Mouse (Mus musculus) MN1 (cell line): ENCODE results near the gene Rin2.

Experiments used
- DNase-seq: peaks from one replicate; pipeline ENCODE4 v3.0.0-alpha.2; 2016; ENCODE audit warnings: low spot score

The Rin2 gene

DNA sequence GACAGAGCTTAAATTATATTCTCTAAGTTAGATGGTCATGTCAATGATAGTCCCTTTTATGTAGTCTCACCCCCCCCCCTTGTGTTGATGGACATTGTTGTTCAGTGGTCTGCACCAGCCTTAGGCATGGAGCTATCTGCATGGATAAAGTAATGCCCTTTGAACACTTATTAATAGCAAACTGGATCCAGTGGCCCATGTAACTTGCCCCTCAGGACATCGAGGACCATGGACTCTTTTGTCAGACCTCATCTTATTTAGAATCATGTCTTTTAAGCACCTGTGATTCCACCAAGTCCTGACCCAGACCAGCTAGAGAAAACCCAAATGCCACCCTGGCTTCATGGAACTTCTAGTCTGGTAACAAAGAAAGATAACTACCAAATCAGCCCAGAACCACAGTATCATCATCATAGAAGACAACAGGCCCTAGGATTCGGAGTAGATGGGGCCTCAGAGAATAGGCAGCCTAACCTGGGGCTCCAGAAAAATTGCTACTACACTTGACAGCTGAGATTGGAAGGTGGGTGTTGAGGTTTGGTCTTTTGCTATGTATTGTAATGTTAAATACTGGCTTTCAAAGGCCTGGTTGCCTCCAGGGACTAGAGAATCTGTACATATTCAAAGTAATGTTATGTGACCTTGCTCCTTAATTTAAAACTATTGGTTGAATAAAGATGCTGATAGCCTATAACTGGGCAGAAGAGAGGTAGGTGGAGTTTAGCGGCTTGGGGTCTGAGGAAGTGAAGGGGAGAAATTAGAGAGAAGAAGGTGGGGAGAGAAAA is 113.7 kb downstream of the Rin2 start:
- no peak for DNase-seq

GRCm38 (mm10) chr2:145793702-145794101 is 118.7 kb downstream of the Rin2 start:
- no peak for DNase-seq

DNA sequence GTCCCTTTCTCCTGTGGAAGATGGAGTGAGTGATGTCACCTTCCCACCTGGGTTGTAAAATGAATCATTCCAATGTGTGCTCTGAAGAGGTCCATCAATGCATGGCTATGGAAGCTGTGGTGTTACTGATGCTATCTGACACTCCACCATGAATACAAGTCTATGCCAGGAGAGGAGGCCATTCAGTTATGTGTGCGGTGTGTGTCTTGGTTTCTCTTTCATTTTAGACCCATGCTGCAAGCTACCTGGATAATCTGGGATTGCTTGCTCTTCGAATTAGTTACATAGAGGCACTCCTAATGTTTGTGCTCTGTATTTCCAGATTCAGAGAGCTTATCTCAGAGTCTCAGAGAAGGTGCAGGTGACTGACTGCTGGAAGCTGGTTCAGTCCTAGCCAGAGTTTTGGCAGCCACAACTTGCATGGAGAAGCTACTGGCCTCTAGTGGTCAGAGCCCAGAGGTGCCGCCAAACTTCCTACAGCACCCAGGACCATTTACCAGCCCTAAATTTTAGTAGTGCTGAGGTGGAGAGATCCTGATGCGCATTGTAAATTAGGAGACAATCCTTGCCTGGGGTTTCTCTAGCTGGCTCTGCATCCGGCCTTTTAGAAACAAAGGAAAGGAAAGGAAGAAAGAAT is 119.4 kb downstream of the Rin2 start:
- DNase-seq = peak; percentile 34

GRCm38 (mm10) chr2:145797851-145798250 is 122.8 kb downstream of the Rin2 start:
- DNase-seq = no peak

DNA sequence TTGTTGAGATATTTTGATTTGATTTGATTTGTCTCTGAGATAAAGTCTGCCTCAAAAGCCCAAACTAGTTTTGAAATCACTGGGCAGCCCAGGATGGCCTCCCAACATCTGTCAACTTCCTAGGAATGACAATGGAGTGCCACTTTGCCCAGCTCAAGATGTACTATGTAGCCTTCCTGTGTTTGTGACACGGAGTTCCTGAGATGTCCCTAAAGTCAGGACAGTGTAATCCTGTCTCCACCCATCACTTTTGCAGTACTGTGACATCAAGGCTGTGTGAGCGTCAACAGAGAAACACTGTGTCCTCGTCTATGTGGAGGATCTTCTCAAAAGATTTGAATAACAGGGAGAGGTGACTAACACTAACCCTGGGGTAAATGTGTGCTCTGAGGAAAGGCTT is 123.9 kb downstream of the Rin2 start:
- DNase-seq = no peak

DNA sequence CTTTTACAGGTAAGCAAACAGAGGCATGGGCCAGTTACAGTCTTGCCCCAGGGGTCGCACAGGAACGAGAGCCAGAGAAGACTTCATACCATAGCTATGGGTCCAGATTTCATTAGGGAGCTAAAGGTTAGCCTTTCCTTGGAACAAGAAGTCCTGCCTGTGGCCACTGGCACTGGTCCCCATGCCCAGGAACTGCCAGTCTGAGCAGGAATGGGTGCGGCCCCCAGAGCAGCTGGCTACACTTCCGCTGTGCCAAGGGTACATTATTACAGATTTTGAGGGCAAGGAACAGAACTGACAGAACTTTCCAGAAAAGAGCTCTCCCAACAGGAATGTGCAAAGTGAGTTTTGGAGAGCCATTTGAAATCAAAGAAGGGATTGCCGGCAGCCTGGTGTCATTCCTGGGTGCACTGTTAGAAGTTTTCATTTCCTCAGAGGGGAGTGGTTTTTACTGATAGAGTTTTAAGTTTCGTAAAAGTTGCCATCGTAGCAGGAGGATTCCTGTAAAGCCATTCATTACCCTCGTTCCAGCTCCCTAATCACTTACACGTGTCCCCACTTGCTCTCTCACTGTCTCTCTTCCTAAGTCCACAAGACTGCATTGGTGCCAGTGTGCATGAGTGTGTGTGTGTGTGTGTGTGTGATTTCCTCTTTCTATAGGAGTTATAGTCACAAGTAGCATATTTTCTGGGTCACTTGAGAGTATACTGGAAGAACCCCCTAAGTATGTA is 126.5 kb downstream of the Rin2 start:
- no peak for DNase-seq

GRCm38 (mm10) chr2:145802626-145803025 is 127.6 kb downstream of the Rin2 start:
- no peak for DNase-seq

DNA sequence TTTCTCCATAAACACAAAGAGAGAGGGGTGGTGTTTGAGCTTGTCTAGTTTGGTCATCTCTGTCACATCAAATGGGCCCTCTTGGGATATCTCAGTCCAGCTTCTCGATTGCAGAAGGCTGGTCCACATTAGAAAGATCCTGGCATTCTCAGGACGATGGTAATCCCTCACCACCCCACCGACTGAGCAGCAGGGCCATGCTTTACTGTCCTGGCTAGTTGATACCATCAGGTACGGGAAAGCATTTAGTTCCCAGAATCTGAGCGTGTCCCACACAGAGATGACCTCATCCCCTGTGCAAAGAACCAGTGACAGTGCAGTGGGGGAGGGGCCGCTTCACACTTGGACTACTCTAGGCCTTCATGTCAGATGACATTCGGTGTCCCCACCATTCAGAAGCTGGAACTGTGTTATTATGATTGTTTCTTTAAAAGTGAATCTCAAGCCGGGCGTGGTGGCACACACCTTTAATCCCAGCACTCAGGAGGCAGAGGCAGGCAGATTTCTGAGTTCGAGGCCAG is 128.9 kb downstream of the Rin2 start:
- DNase-seq = no peak

- DNase-seq = no peak
Measured at GRCm38 (mm10) chr2:145804524-145804923, 129.5 kb downstream of the Rin2 start.

DNA sequence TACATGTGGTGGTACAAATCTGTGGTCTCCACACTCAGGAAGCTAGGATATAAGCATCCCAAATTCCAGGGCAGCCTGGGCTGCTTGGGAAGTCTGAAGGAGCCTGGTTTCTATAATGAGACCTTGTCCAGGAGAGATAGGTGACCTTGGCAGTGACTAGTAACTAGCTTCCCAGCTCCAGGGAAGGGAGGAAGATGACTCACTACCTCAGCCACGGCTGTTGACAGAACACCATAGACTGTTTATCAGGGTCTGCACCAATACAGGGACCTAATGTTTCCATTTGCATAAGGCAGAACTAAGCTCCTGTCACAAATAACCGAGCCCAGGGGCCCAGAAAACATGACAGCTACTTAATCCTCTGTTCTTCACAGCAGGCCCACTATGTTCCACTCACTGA is 132.3 kb downstream of the Rin2 start:
- DNase-seq = no peak

GRCm38 (mm10) chr2:145808251-145808650 is 133.2 kb downstream of the Rin2 start:
- no peak for DNase-seq

GRCm38 (mm10) chr2:145808667-145809066 is 133.7 kb downstream of the Rin2 start:
- no peak for DNase-seq

GRCm38 (mm10) chr2:145810676-145811075 is 135.7 kb downstream of the Rin2 start:
- no peak for DNase-seq

- DNase-seq = no peak
Measured at GRCm38 (mm10) chr2:145812818-145813217, 137.8 kb downstream of the Rin2 start.

DNA sequence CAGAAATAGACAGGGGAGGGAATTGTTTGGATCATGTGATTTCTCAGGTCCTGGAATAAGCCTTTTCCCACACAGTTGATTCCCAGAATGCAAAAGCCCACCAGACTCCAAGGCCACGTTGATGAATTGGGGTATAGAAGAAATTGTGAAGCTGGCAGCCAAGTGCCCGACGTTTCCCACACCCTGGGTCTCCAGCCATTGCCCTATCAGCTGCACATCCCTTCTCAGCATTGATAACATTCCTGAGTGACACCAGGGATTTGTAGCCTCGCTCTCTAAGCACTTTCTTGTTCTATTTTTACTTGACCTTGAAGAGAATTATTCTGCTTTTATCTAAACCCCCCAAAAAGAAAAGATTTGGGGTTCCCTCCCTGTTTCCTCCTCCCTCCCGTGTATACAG is 142.2 kb downstream of the Rin2 start:
- no peak for DNase-seq

DNA sequence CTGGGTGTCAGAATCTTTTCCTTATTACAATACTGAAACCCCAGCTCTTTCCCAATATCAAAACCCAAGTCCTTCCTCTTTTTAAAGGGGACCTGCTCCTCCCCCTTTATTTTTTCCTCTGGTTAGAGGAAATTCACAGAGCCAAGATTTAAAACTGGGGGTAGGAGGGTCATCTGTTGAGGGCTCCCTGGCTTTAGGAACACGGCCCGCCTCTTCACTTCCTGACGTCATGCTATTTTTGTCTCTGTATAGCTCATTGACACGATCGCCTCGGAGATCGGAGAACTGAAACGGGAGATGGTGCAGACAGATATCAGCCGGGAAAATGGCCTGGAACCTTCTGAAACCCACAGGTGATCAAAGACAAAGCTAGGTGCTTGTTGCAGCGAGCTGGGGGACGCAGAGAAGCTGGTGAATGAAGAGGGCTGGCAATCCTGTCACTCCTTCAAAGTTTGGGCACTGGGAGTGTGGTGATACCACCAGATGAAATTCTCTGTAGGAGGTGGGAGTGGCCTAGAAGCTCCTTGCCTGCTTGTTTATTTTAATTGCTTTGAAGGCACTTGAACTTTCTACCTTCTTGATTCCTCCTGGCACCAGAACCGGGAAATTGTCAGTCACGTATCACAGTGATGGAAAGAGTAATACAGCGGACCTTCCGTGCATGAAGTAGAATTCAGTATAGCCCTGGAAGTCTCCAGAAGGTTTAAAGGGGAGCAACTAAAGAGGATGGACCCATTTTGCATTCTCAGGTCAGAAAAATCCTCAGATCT is 147.2 kb downstream of the Rin2 start:
- DNase-seq = no peak

- no peak for DNase-seq
Measured at GRCm38 (mm10) chr2:145822783-145823729, 148.0 kb downstream of the Rin2 start.

- DNase-seq = no peak
Measured at GRCm38 (mm10) chr2:145824749-145825148, 149.7 kb downstream of the Rin2 start.

- no peak for DNase-seq
Measured at GRCm38 (mm10) chr2:145825221-145825620, 150.2 kb downstream of the Rin2 start.

GRCm38 (mm10) chr2:145827930-145828329 is 152.9 kb downstream of the Rin2 start:
- no peak for DNase-seq

DNA sequence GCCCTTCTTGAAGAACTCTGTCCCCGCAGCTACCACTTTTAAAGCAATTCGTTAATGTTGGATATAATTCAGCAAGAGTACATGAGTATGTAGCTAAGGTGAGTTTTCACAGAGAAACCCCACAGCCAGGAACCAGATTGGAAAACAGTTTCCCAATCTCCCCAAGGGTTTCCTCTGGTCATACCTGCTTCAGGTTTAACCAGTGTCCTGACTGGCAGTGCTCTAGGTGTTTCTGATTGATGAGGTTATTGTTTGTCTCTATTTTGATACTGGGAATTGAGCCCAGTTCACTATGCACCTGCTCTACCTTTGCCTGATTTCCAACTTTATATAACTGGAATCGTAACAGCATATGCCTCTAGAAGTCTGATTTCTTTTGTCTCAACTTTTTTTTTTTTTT is 153.6 kb downstream of the Rin2 start:
- no peak for DNase-seq
